Mouse (Mus musculus) thymus, adult 2 months (tissue): ENCODE results near the gene Tenm2.

Experiments used
- CTCF ChIP-seq: fragments of 200-500 bp; IDR thresholded peaks from 2 replicates; pipeline ENCODE4 v1.5.1; 2012; ENCODE audit warnings: mild to moderate bottlenecking, control low read depth, low read length, moderate library complexity, borderline replicate concordance; ENCODE audit not compliant: control insufficient read depth, poor library complexity, insufficient read depth; ENCODE audit errors: extremely low read depth
- POLR2A ChIP-seq: fragments of 200-500 bp; IDR thresholded peaks from 2 replicates; pipeline ENCODE4 v1.6.1; 2012; ENCODE audit warnings: mild to moderate bottlenecking, low read length, control low read depth, moderate library complexity; ENCODE audit not compliant: control insufficient read depth, poor library complexity, insufficient read depth; ENCODE audit errors: extremely low read depth

DNA sequence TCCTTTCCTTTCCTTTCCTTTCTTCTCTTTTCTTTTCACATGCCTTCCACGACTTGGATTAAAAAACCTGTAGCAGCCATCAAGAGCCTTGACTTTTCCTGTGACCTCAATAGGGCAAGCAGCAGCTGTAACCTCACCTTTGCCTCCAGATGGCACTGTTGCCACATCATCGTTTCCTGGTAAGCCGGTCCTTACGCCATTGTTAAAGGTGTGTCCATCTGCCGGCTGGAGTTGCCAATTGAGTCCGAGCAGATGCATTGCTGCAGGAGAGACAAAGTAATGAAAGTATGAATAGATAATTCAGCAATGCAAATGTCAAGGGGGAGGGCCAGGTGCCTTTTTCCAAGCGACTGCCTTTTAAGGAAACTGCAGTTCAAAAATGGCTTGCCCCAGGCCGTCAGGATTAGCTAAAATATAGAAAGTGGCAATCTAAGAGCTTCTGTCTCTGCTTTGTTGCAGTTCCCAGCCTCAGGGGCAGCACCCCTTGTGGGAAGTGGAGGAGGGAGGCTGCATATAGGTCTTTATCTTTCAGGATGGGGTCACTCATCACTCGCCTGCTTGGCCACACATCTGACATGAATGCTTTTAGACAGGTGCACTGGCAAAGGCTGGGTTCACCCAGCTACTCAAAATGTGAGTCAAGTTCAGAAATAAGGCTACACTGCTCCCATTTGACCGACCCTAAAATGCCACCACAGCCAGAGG, 1014.3 kb downstream of the Tenm2 start:
- TF ChIP-seq CTCF (no peak), POLR2A (no peak)
